Mouse (Mus musculus): ENCODE data around the gene Morn2.
A peak's percentile ranks its signal among the peaks of the same experiment; 100 is the strongest.
"Not testable (repeated sequence)": the region's sequence is repeated elsewhere in the genome, so short reads cannot be mapped to it uniquely, and the experiment has no call there.

The Morn2 gene

DNA sequence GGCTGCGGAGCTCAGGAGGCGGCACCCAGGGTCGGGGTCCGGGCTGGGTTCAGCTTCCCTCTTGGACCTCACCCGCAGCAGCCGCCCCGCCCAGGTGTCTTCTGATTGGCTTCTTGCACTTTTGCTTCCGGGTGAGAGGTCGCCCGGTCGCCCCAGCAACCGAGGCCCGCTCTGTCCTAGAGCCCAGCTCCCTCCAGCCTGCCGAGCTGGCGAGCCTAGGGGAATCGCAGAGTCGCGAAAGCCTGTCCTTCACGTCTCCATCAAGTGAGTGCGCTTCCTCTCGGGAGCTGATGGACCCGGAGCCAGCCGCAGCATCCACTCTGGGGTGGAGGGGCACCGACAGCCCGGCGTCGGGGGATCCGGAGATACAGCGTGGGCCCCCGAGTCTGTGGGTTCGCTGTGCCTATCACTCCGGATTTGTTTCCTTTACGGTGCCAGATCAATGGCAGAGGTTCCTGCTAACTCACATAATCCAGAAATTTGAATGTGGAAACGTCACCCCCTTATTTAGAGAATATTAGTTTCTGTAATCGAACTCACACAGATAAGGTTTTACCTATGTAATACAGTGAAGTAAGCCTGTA is at the start of gene Morn2, which contains the start of gene Dhx57:
TSS of gene Morn2 (plus strand) at position 130 of the 584 bp plus-strand sequence.
TSS of gene Dhx57 (minus strand) at position 403 of the 584 bp plus-strand sequence.
- peak; percentile 92 for DNase-seq (ENCODE audit: low read depth)

DNA sequence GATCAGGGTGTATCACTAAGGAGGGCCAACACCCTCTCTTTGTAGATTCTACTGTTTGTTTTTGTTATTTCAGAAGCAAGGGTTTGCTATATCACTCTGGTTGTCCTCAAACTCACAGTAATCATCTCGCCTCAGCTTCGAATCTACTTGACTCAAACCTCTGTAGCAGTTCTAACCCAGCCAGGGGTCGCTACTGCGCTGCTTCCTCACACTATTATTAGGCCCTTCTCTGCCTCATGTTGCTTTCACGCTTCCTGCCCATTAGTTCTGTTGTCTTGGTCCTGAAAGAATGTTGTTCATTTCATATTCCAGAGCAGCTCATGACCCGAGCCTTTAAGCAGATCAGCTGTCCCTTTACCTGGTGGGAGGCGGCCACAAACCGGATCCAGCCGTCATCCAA is 48.4 kb upstream of the Morn2 start:
- no peak for DNase-seq (ENCODE audit: low read depth)

DNA sequence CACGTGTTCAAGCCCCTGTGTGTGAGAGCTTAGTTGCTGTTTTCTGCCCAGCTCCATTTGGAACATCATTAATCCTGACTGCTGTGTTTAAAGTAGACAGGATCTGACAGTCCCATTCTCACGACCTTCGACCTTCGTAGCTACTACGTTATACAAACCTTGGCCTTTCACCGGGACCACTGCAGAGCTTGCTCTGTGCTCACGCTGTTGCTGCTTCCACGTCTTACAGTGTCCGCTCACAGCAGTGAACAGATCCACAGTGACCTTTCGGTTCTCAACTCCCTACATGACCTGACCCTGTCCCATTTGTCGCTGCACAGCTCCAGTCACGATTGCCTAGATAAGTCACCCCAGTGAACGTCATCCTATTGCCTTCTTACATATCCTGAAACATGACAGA is 46.9 kb upstream of the Morn2 start:
- no peak for DNase-seq (ENCODE audit: low read depth)

DNA sequence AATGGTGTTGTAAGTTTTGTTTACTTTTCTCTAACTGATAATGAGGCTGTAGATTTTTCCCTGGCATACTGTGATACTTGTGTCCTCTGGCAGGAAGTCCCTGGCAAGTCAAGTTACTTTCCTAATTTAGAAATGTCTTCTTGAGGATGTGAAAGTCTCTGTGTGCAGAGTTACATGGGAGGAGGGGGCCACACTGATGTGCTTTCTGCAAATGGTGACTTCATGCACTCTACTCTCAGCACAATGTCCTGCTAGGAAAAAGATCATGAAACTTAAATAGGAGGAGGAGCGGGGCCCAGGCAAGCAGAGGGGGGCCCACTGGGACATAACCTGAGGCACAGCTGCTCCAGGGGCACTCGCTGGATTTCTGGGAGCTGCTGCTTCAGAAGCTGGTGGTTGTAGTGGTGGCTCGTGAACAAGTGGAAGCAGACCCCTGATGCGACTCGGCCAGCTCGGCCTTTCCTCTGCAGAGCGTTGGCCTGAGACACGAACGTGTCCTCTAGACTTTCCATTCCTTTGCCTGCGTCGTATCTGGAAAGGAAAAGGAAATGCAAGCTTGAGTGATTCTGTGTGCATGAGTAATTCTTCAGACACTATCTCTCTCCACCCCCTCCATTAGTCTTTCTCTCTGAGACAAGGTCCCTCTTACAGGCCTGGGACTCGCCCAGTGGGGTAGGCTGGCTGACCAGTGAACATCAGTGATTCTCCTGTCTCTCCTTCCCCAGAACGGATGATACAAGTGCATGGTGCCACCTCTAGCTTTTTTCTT is 37.1 kb upstream of the Morn2 start:
- no peak for DNase-seq (ENCODE audit: low read depth)

DNA sequence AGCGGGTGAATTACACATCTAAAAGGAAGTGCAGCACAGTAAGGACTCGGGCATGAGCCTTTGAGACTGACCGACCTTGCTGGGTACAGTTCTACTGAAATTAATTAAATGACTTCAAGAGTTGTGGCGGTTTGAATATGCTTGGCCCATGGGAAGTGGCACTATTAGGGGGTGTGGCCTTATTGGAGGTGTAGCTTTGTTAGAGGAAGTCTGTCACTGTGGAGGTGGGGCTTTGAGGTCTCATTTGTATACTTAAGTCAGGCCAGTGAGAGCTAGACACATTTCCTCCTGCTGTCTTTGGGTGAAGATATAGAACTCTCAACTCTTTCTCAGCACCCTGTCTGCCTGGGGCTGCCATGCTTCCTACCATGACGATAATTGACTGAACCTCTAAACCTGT is 35.6 kb upstream of the Morn2 start:
- DNase-seq (ENCODE audit: low read depth), result no peak

DNA sequence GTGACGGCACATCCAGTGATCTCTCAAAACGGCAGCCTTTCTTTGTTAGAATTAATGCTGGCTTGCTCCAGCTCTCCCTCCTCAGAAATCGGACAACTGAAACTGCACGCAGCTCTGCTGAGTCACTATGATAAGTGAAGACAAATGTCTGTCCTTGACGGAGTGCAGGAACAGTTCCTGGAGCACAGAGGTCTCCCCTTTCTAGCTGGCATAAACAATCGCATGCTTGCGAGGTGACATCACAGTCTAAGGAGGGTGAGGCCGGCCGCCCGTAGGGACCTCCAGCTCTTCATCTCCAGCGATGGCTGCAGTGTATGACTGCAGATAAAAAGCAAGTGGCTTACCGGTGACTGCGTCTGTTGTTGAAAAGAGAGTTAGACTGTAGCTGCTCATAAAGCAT is 34.8 kb upstream of the Morn2 start:
- DNase-seq (ENCODE audit: low read depth), result no peak

DNA sequence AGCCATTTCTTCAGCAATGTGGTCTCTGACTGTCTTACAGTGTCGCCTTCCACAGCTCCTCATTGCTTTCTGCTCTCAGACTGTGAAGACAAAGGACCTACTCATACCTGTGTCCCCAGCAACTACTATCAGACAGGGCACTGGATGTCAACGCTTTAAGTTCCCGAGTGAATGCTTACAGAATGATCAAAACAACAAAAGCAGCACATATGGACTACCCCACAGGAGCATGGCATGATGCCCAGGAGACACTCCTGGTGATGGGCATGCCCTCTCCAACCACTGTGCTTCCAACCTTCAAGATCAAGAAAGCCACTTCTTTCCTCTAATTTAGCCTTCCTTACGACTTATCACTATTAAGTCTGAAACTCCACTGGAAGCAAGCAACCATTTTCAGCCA is 22.9 kb upstream of the Morn2 start:
- no peak for DNase-seq (ENCODE audit: low read depth)

DNA sequence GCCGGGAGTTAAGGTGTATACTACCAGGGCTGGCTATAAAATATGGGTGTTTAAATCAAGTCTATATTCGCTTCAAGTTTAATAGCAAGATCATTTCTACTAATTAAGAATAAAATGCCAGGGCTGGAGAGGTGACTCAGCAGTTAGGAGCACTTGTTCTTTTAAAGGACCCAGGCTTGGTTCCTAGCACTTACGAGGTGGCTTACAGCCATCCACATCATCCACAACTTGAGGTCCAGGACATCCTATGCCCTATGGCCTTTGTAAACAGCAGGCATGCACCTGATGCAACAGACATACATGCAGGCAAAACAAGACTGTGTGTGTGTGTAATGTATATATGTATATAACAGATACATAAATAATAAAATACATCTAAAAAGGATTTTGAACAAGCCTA is 21.9 kb upstream of the Morn2 start:
- DNase-seq (ENCODE audit: low read depth), result no peak

DNA sequence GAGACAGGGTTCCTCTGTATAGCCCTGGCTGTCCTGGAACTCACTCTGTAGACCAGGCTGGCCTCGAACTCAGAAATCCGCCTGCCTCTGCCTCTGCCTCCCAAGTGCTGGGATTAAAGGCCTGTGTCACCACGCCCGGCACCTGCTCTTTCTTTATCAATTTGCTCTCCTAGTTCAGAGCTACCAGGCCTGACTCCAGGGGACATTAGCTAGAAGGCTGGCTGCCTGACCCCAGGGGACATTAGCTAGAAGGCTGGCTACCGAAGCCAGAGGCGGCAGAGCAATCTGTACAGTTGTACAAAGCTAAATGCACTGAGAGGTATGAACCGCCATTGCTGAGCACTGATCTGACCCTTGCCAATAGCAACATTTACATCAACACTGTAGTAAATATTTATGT is 19.4 kb upstream of the Morn2 start:
- DNase-seq (ENCODE audit: low read depth), result not testable (repeated sequence)

DNA sequence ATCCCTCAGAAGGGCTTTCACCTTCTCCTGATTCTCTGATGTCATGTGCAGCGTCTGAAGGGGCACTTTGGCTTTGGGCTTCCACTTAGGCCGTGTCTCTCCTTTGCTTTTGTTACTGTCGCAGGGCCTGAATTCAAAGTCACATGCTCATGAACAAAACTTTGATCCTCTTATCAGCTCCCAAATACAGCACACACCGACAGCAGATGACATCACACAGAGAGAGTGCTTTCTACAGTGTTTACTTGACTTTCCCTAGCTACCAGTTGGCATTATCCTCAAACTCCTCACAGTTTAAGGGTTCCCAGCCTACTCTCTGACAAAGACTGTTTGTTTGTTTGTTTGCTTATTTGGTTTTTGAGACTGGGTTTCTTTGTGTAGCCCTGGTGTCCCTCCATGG is 11.7 kb upstream of the Morn2 start:
- no peak for DNase-seq (ENCODE audit: low read depth)

DNA sequence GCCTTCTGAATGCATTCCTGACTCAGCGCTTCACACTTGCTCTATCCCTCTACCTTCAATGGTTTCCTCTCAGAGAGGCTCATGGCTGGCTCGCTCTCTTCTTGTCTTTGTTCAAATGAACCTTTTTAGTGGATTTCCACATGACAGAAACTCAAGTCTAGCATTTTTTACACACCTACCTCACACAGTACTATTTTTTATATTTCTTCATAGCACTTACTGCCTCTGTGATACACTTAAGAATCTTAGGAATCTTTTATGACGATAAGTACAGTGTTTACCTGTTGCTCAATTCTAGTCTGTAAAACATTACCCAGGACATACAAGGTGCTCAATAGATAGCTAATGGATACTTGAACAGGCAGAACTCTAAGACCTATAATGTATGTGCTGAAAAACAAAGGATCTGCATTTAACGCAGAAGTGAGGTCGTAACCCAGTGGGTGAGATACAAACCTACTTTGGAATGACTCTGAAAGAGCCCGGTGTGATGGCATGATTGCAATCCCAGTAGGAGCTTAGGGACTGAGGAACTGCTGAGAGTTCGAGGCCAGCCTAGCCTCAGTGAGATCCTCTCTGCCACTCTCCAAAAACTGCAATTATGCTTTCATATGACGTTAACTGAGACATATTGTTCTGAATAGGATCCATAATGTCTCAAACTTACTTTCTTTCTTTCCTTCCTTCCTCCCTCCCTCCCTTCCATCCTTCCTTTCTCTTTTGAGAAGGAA is 10.5 kb upstream of the Morn2 start:
- DNase-seq (ENCODE audit: low read depth), result no peak

DNA sequence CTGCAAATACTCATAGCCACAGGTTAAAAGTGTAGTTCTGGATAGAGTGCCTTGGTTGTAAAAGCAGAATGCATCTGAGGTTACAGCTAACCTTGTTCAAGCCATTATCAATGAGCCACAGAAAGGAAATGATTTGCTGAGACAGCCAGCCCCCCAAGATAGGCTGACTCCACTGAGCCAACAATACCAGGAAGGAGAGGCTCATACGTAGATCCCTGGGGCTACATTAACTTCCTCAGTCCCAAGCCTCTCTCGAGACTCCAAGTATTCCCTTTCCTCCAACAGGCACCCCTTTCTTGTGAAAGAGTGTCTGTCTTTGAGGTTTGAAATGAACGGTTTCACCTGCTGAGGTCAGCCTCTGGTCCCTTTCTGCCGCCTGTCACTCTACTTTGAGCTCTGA is 5.6 kb upstream of the Morn2 start:
- no peak for DNase-seq (ENCODE audit: low read depth)

DNA sequence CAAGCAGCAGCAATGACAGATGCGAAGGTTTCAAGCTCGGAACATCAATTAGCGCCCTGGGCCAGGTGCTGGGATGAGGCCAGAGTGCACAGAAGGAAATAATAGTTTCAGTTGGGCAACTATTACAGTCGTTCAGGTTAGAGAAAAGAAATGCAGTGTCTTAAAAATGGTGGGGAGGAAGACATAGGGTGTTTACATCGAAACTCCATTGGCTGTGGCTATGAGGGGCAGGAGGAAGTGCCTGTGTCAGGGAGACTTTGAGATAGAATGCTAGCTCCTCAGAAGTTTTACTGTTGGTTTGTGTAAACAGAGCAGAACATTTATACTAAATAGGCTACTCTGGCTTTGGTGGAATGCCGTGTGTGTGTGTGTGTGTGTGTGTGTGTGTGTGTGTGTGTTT is 2.0 kb upstream of the Morn2 start:
- no peak for DNase-seq (ENCODE audit: low read depth)

DNA sequence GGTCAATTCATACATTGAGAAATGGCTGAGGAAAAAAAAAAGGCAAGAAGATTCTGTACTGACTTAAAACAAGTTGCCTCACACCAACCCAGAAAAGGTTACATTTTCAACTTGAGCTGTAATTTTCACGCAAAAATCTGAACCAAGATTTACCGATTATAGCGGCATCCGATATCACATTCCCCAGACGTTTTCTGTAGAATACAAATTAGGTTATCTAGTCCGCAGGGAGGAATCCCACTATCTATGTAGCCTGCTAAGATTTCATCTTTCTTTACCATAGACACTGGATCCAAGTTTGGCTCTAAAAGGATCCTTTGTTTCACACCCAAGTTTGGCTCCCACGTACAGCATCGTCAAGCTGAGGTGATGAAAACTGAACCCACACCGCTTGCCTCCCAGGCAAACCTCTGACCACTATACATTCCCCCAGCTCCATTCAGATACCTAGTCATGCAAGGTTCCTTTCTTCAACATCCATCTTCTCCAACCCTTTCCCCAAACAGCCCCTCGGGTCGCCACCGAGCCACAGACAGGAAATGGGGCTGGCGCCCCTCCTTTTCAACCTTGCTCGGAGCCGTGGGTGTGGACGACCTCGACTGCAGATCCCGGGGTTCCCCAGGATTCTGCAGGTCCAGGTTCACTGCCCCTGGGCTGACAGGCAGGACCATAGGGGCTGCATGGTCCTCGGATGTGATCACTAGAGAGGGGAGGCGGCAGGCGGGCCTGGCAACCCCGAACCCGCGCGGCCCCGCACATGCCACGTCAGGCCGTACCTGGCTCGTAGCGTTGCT is 526 bp upstream of the Morn2 start:
- DNase-seq (ENCODE audit: low read depth), result no peak

DNA sequence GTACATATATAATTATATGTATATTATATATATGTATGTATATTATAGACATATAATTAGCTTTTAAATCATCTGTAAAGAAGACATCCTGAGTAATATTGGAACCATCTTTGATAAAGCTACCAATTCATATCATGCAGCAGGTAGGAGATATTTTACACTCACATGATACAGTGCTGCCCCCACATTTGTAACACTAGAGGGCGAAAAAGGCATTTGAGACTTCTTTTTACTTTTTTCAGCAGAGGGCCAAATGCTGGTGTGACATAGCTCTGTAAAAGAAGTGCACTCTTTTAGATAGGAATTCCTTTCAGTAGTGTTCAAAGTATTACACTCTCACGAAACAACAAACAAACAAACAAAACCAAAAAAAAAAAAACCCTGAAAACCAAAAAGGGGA is 1.1 kb downstream of the Morn2 start:
- peak; percentile 59 for DNase-seq (ENCODE audit: low read depth)

DNA sequence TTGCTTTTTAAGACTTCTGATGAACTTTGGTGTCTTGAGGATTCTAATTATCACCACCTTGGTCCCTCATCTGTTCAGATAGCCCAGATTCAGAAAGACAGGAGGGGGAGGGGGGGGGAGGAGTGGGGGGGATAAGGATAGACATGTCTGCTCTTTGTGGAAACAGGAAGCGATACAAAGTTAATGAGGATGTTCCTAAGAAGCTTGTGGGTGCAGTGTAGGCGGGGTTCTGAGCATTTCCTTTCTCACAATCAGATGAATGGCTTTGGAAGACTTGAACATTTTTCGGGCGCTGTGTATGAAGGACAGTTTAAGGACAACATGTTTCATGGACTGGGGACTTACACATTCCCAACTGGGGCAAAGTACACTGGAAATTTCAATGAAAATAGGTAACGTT is 5.3 kb downstream of the Morn2 start:
- DNase-seq (ENCODE audit: low read depth), result no peak

DNA sequence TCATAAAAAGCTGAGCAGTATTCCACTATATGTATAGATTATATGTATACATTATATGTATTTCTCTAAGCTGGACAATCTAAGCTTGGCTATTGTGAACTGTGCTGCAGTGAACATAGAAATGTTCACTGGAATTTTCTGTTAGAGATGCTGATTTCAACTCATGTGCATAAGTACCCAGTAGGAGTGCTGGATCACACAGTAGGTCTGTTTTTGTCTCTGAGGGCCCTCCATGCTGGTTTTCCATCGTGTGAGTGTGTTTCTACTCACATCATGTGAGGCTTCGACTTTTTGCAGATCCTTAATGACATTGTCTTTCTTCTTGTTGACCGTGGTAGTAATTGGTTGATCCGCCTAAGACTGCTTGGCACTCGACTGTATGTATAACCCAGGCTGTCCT is 8.8 kb downstream of the Morn2 start:
- no peak for DNase-seq (ENCODE audit: low read depth)

DNA sequence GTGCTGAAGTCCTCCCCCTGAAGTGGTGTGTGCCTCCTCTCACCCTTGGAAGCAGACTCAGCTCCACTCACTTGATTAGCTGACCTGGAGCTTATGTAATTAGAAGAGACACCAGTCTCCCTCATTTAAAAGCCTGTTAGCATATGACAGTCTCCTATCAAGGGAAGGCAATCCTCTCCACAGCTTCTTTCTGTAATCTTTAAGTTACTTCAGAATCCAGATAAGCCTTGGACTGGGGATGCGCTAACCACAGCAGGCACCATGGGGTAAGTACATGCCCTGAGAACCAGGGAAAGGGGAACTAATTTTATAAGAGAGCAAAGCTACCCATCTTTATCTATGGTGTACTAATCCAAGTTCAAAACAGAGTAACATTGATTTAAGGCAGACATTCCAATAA is 17.2 kb downstream of the Morn2 start, which contains the start of gene Arhgef33:
TSS of gene Arhgef33 (plus strand) at position 157 of the 400 bp plus-strand sequence.
- DNase-seq (ENCODE audit: low read depth), result no peak

DNA sequence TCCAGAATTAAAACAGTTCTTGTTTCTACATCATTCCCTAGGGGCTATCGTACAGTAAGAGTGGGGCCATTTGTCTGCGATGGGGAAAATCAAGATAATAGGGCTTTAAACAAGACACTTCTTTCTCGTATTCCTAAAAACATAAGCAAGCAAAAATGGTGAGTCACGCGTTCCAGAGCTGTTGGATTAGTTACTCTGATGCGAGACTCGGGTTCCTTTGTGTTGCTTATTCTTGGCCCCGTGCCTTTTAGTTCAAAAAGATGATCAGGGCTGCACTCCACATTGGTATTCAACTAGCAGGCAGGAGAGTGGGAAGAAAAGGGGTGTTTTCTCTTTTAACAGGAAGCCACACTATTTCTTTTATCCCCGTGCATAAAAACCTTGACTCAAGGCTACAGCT is 21.8 kb downstream of the Morn2 start:
- DNase-seq (ENCODE audit: low read depth), result no peak

DNA sequence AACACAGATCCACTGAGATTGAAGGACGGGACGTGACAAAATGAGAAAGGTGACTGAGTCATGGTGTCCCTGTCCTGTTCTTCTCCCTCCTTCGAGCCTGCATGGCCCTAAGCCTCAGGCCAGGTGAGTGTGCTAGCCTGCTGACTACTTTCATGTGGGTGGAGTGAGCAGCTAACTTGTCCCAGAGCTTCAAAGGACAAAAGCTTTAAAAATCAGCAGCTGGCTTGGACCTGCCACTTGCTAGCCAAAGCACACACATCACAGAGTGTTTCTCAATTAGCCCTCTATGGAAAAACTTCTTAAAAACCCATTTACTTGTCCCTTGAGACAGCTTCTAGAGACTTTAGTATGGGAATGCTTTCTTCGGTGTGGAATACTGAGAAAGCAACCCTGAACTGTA is 22.4 kb downstream of the Morn2 start:
- DNase-seq (ENCODE audit: low read depth), result no peak

DNA sequence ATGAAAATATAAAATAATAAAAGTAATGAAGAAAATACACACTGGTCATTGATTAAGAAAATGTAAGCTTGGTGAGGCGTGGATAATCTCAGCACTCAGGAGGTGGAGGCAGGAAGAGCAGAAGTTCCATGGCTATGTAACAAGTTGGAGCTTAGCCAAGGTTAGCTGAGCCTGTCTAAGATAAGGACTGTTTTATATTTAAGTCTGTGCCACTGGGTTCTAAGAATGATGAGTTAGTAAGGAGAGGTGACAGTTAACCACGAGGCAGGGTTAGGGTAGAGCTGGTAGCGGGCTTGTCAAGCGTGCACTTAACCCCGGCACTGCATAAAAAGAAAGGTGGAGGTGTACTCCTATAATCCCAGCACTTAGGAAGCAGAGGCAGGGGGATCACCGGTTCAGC is 32.2 kb downstream of the Morn2 start:
- no peak for DNase-seq (ENCODE audit: low read depth)

DNA sequence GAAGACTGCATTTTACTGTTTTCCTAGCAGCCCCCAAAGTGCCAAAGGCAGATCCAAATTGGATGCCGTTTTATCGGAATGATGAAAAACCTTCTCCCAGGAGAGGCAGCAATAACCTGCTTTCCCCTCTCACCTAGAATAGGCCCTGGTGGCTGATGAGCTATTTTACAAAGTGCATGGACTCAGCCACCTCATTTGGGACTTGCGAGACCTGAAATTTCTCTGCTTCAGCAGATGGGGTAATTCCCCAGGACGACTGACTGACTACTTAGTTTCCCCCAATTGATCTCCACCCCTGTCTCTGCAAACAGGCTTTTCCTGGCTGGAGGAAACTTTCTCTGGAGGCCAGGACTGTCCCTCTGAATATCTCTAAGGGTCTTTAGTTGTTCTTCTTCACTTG is 33.0 kb downstream of the Morn2 start:
- DNase-seq (ENCODE audit: low read depth), result no peak
